Mouse (Mus musculus) v-Abl transformed pro-B cells (cell line): ENCODE data around the gene BC049730.

Source experiments
- in situ Hi-C, 2 experiments: fragments of 400-800 bp; cut with MboI; formaldehyde crosslinking; loops; one replicate each; pipeline ENCODE4 v1.15.1; 2025; ENCODE audit not compliant: unreplicated experiment in 2 of 2

The BC049730 gene

GRCm38 (mm10) chr7:24761161-24761560, 52.1 kb downstream of the BC049730 start:
- in situ Hi-C loops: no loop called here

DNA sequence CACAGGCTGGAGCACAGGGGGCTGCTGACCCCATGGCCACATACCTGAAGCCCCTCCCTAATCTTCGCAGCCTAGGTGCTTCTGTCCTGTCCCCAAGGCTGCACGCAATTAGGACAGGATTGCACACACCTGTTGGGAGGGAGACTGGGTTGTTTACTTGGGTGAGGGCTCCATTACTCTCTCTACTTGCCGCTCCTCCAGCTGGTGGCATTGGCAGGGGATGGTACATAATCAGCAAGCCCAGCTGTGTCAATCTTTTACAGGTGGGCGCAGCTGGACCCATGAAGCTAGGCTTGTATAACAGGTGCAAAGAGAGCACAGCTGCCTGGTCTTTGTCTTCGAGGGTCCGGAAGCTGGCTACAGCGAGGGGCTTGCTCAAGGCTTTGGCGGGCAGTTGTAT, 53.5 kb downstream of the BC049730 start:
- in situ Hi-C loops: no loop called here
